Mouse (Mus musculus) limb, embryonic 10.5 days (tissue): ENCODE results near the gene Nkain4. TPM values are rescaled to one million over a fixed set of nuclear protein-coding genes. Genes with fewer than 3 reads are reported as not detected.

Source experiments
- DNase-seq: peaks from one replicate; pipeline ENCODE4 v3.0.0-alpha.2; 2017; ENCODE audit warnings: low spot score
- H3K27ac ChIP-seq: fragments of 300-500 bp; sonication (generic); 2 replicates; pipeline ENCODE4 v1.5.1; 2016; ENCODE audit warnings: mild to moderate bottlenecking
- H3K27me3 ChIP-seq: fragments of 300-500 bp; sonication (generic); 2 replicates; pipeline ENCODE4 v1.6.1; 2016; ENCODE audit warnings: low read depth, mild to moderate bottlenecking; ENCODE audit not compliant: poor library complexity, severe bottlenecking
- H3K36me3 ChIP-seq: fragments of 300-500 bp; sonication (generic); 2 replicates; pipeline ENCODE4 v1.6.1; 2016; ENCODE audit warnings: mild to moderate bottlenecking, moderate library complexity
- H3K4me1 ChIP-seq: fragments of 300-500 bp; sonication (generic); 2 replicates; pipeline ENCODE4 v1.6.1; 2016
- H3K4me3 ChIP-seq: fragments of 300-500 bp; sonication (generic); 2 replicates; pipeline ENCODE4 v1.5.1; 2016; ENCODE audit warnings: mild to moderate bottlenecking, moderate library complexity
- H3K9me3 ChIP-seq: fragments of 300-500 bp; sonication (generic); replicated peaks from 2 replicates; pipeline ENCODE4 v1.6.1; 2016; ENCODE audit warnings: mild to moderate bottlenecking
- WGBS: fragments of 180-500 bp; shearing (Covaris S2); methylation state at CpG from one replicate; pipeline ENCODE4 v1.1.7; 2016; 5-methylcytosine and 5-hydroxymethylcytosine counted together
- polyA plus RNA-seq: library from polyadenylated mRNA; unstranded; fragments of >200 nt; fragmentation: Nextera tagmentation; extraction: Ambion mirVana; gene quantifications from 2 replicates; pipeline ENCODE4 v1.2.1, GENCODE M21; 2016

The Nkain4 gene
- polyA plus RNA-seq, 1 experiment from 2014 or later: 4.4 TPM

GRCm38 (mm10) chr2:180928723-180929122 is 25.8 kb downstream of the Nkain4 start, which contains the start of gene Birc7:
Gene Birc7, plus strand, starts transcription at chr2:180929023.
- H3K4me3 ChIP-seq: no peak within 1 kb of the TSS
- no peaks in the 10 kb centered on the region for H3K27me3 ChIP-seq
- H3K36me3 ChIP-seq: no peaks in the 10 kb centered on the region
- no peak for DNase-seq
- WGBS: 64% methylated on average over 4 of the region's 4 CpGs
- H3K27ac ChIP-seq: no peak within 1 kb of the TSS
- peaks cover 4% of the 10 kb centered on the region; the same call in 1 of the 2 replicates for H3K4me1 ChIP-seq
- H3K9me3 ChIP-seq: no peaks in the 10 kb centered on the region

GRCm38 (mm10) chr2:180925176-180925575 is 29.3 kb downstream of the Nkain4 start:
- no peaks in the 10 kb centered on the region for H3K9me3 ChIP-seq
- no peaks in the 10 kb centered on the region for H3K36me3 ChIP-seq
- H3K27me3 ChIP-seq: no peaks in the 10 kb centered on the region
- DNase-seq: peak; percentile 78
- H3K27ac ChIP-seq: no peak overlapping the region
- 12% methylated on average over 4 of the region's 4 CpGs for WGBS
- peaks cover 3% of the 10 kb centered on the region; the same call in 1 of the 2 replicates for H3K4me1 ChIP-seq
- H3K4me3 ChIP-seq: no peak overlapping the region

GRCm38 (mm10) chr2:180922739-180923138 is 31.8 kb downstream of the Nkain4 start:
- no peak overlapping the region for H3K27ac ChIP-seq
- no peak for DNase-seq
- H3K27me3 ChIP-seq: no peaks in the 10 kb centered on the region
- no peaks in the 10 kb centered on the region for H3K9me3 ChIP-seq
- WGBS: 96% methylated on average over 6 of the region's 6 CpGs
- peaks cover 11% of the 10 kb centered on the region for H3K4me1 ChIP-seq
- no peak overlapping the region for H3K4me3 ChIP-seq
- peaks cover 13% of the 10 kb centered on the region for H3K36me3 ChIP-seq

- H3K36me3 ChIP-seq: peaks cover 32% of the 10 kb centered on the region
- H3K9me3 ChIP-seq: no peaks in the 10 kb centered on the region
- peak; percentile 99 for DNase-seq
- peak within 1 kb of the TSS; percentile 98 for H3K4me3 ChIP-seq
- peak within 1 kb of the TSS; percentile 96 for H3K27ac ChIP-seq
- peaks cover 11% of the 10 kb centered on the region for H3K4me1 ChIP-seq
- under 1% methylated on average over 56 of the region's 56 CpGs for whole genome bisulfite sequencing
- H3K27me3 ChIP-seq: no peaks in the 10 kb centered on the region
Observed at GRCm38 (mm10) chr2:180920810-180921400, 33.6 kb downstream of the Nkain4 start, which contains the start of gene Ythdf1. Gene Ythdf1, minus strand, starts transcription at chr2:180920949.

GRCm38 (mm10) chr2:180919913-180920809 is 34.3 kb downstream of the Nkain4 start:
- Histone ChIP-seq H3K4me1 (peaks cover 11% of the 10 kb centered on the region), H3K4me3 (peak overlapping the region; percentile 98), H3K27me3 (no peaks in the 10 kb centered on the region), H3K27ac (peak overlapping the region; percentile 96), H3K36me3 (peaks cover 39% of the 10 kb centered on the region), H3K9me3 (no peaks in the 10 kb centered on the region)
- peak; percentile 71 for DNase-seq
- WGBS: under 1% methylated on average over 61 of the region's 61 CpGs

- no peaks in the 10 kb centered on the region for H3K27me3 ChIP-seq
- H3K9me3 ChIP-seq: no peaks in the 10 kb centered on the region
- DNase-seq: no peak
- H3K36me3 ChIP-seq: peaks cover 81% of the 10 kb centered on the region
- WGBS: 90% methylated on average over 3 of the region's 3 CpGs
- H3K4me1 ChIP-seq: peaks cover 7% of the 10 kb centered on the region
- no peak overlapping the region for H3K27ac ChIP-seq
- H3K4me3 ChIP-seq: no peak overlapping the region
Observed at GRCm38 (mm10) chr2:180915886-180916433, 38.5 kb downstream of the Nkain4 start.

GRCm38 (mm10) chr2:180910928-180911327 is 43.6 kb downstream of the Nkain4 start:
- Histone ChIP-seq H3K4me3 (no peak overlapping the region), H3K9me3 (no peaks in the 10 kb centered on the region), H3K27ac (no peak overlapping the region), H3K27me3 (no peaks in the 10 kb centered on the region), H3K4me1 (no peaks in the 10 kb centered on the region), H3K36me3 (peaks cover 97% of the 10 kb centered on the region)
- no peak for DNase-seq
- 95% methylated on average over 12 of the region's 12 CpGs for WGBS

GRCm38 (mm10) chr2:180905556-180906221 is 48.8 kb downstream of the Nkain4 start:
- H3K27me3 ChIP-seq: no peaks in the 10 kb centered on the region
- 80% methylated on average over 5 of the region's 5 CpGs for WGBS
- H3K27ac ChIP-seq: no peak overlapping the region
- DNase-seq: no peak
- H3K36me3 ChIP-seq: peaks cover 73% of the 10 kb centered on the region
- no peaks in the 10 kb centered on the region for H3K9me3 ChIP-seq
- H3K4me3 ChIP-seq: no peak overlapping the region
- no peaks in the 10 kb centered on the region for H3K4me1 ChIP-seq

- Histone ChIP-seq H3K36me3 (peaks cover 63% of the 10 kb centered on the region), H3K4me1 (no peaks in the 10 kb centered on the region)
Observed at GRCm38 (mm10) chr2:180904435-180905208, 49.9 kb downstream of the Nkain4 start.

GRCm38 (mm10) chr2:180902086-180902485 is 52.4 kb downstream of the Nkain4 start:
- H3K27ac ChIP-seq: no peak overlapping the region
- 53% methylated on average over 2 of the region's 2 CpGs for WGBS
- H3K27me3 ChIP-seq: peaks cover 12% of the 10 kb centered on the region
- no peaks in the 10 kb centered on the region for H3K4me1 ChIP-seq
- DNase-seq: no peak
- H3K9me3 ChIP-seq: no peaks in the 10 kb centered on the region
- H3K4me3 ChIP-seq: no peak overlapping the region
- H3K36me3 ChIP-seq: peaks cover 40% of the 10 kb centered on the region

More at GRCm38 (mm10) chr2:180904435-180905208, 49.9 kb downstream of the Nkain4 start:
- no peak for DNase-seq
- Histone ChIP-seq H3K9me3 (no peaks in the 10 kb centered on the region), H3K27ac (no peak overlapping the region), H3K27me3 (no peaks in the 10 kb centered on the region), H3K4me3 (no peak overlapping the region)
- WGBS: 93% methylated on average over 18 of the region's 18 CpGs

- H3K36me3 ChIP-seq: no peaks in the 10 kb centered on the region
- peaks cover 55% of the 10 kb centered on the region for H3K27me3 ChIP-seq
- peaks cover 20% of the 10 kb centered on the region for H3K4me1 ChIP-seq
- 86% methylated on average over 6 of the region's 6 CpGs for WGBS
- DNase-seq: no peak
- no peak overlapping the region for H3K4me3 ChIP-seq
- no peak overlapping the region for H3K27ac ChIP-seq
- no peaks in the 10 kb centered on the region for H3K9me3 ChIP-seq
Observed at GRCm38 (mm10) chr2:180897857-180898256, 56.6 kb downstream of the Nkain4 start.
